Mouse (Mus musculus) fat pad, adult 2 months (tissue): ENCODE results near the gene Mslnl.

Experiments used
- DNase-seq: peaks from one replicate; pipeline ENCODE4 v3.0.0-alpha.2; 2011; ENCODE audit warnings: low read depth, low spot score; ENCODE audit errors: extremely low read depth

The Mslnl gene

GRCm38 (mm10) chr17:25783861-25784574 is 48.2 kb downstream of the Mslnl start:
- no peak for DNase-seq

DNA sequence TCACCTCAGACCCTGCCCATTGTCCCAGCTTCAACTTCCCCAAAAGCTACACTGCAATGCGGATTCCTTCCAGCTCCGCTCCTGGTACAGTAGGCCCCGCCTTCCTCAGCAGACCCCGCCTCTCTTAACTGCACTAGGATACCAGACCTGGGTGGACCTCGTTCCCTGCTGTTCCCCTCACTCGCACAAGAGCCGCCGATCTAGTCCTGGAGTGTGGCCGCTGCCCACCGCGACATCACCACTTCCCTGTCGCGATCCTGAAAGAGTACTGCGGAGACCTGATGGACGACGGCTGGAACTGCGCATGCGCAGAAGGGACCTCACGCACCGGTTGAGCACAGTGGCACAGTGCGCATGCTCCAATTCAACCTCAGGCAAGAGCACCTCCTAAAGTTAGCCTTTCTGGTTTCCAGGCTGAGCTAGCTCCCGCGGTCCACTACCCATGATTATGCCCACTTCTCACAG is 49.5 kb downstream of the Mslnl start, which contains the start of gene Haghl:
TSS of gene Haghl (minus strand) at position 393 of the 465 bp plus-strand sequence.
- DNase-seq = no peak

GRCm38 (mm10) chr17:25786280-25786679 is 50.4 kb downstream of the Mslnl start, which contains the start of gene Ccdc78:
Gene Ccdc78, plus strand, starts transcription at chr17:25786580.
- no peak for DNase-seq

DNA sequence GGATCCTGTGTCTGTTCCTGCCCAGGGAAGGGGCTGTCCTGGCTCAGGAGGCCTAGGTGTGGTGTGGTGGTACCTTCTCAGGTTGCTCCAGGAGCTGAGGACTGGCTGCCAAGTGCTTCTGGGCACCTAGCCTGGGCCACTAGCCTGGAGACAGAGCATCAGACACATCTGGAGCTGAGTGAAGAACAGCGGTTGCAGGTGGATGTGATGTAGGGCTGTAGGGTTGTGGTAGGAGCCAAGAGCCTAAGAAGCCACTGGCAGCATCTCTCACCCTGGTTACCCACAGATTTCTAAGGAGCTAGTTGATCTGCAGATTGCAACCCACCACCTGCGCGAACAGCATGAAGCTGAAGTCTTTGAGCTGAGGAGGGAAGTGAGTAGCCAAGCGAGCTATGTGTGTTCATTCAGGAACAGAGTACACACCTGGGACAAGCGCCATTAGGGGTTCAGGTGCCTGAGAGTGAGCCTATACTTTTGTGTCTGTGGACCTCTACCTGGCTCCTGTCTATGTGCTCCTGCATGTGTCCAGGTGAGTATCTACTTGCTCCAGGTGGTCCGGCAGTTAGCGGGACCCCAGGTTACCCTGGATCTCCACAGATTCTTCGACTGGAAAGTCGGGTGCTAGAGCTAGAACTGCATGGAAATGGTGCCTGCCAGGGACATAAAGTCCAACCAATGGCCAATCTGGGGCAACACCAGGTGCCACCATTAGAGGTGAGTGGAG is 51.1 kb downstream of the Mslnl start:
- DNase-seq = no peak

- no peak for DNase-seq
Observed at GRCm38 (mm10) chr17:25791320-25791842, 55.5 kb downstream of the Mslnl start.

DNA sequence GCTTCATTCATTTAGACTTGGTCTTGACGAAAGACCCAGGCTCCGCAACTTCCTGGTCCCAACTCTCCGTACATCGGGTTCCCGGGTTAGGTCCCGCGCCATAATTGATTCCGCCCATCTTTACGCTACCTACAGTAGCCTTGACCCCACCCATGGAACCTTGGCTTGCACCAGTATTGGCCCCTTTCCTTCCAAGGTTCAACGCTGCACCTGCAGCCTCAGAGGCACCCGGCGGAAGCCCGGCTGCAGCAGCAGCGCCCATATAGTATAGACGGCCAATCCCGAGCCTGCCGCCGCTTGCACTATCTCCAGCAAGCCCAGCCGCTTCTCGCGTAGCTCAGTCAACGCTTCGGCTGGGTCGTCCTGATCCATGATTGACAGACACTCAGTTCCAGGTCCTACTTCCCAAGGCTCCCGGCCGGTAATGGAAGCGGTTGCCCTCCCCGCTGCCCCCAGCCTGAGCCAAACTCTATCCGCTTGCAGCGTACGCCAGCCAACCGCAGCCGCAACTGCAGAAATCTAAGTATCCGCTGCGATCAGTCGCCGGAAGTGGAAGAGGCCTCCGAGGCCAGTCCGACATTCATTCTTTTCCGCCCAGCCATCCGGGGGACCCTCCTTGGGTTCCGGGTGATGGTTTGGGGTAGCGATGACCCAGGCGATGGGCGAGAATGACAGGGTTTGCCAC is 56.1 kb downstream of the Mslnl start:
- peak; percentile 19 for DNase-seq

DNA sequence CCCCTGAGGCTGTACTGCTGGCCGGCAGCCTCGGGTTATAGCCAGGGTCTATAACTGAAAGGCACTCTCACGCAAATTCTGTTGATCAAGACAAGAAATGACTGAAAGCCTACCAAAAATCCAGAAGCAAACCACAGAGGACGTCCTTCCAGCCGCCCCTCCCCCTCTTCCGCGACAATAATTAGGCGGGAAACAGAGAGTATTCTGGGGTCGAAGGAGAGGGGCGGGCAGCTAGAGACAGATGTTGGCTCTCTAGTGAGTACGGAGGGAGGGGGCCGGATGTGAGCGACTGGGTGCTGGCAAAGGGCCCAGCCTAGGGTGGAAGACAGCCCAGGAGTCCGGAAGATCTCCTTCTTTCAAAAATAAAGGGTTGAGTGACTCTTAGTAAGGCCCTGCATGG is 56.8 kb downstream of the Mslnl start, which contains the start of gene Fam173a:
TSS of gene Fam173a (minus strand) at position 287 of the 400 bp plus-strand sequence.
- DNase-seq = no peak

DNA sequence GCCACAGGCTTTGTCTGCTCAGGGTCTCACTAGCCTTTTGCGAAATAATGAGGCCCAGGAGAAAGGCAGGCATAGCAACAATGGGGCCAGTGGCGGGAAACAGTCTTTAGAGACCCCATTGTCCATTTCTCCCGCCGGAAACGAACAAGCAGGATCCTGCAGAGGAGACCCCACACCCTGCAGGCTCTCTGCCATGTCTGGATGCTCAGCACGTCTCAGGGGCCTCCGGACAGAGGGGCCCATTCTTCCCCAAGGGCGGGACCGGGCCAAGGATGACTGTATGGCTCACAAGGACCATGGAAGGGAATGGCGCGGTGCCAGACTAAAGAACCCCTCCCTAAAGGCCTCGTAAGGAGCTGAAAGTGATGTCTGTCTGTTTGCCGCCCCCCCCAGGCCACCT is 58.4 kb downstream of the Mslnl start:
- DNase-seq = no peak

DNA sequence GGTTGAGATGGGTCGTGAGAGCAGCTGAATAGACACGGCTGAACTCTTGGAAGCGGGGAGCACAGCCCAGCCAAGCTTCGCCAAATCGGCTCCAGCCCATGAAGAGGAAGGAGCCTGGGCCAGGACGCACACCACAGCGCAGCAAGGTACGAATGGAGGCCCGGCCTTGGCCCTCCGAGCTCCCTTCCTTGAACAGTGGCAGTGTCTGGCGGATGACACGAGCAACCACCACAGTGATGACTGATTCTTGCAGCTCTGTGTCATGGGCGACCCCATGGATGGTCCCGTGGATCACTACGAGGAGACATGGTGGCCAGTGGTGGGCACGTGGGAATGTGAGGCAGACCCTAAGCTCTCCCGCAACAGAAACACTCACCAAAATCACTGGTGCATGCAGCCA is 59.2 kb downstream of the Mslnl start:
- DNase-seq = no peak

- DNase-seq = no peak
Observed at GRCm38 (mm10) chr17:25795609-25796092, 59.8 kb downstream of the Mslnl start, which contains the start of gene AC134908.4. Gene AC134908.4, minus strand, starts transcription at chr17:25795659.

DNA sequence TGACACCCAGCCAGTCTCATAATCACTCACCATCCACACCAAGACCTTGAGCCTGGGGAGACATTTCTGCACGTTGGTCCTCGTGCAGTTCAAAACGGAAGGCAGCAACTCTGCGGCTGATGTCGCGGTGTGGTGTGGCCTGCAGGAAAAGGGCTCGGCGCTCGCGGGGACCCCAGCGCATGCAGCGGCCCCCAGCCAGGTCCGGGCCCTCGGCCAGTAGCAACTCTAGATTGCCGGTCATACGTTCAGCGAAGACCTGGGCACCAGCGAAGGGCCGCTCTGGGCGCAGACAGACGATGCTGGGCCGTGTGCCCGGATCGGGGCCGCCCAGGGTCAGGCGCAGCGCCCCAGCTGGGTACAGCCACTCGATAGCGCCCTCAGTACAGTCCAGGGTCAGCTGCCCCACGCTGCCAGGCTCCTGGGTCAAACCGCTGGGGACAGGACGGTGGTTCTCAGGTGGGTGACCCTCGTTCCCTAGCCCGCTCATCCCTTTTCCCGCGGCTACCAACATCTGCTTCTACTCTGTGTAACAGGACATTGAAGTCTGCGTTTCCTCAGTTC is 60.4 kb downstream of the Mslnl start:
- no peak for DNase-seq

DNA sequence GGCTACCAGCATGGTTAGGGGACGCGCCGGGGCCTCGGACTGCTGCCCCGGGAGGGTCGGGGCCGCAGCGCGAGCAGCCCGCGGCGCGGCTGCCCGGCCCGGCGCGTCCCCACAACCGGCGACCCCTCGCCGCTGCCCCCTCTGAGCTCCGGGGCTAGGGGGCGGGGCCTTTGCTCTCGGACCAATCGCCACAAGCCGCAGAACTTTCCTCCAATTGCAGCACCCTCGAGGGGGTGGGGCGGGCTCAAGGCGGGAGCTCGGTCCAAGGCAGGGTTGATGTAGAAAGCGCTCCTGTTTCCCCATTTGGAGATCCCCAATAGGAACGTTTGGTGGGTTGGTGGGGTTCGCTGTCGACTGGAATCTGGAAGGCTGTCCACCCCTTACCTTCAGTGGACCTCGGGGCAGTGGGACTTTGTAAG is 61.1 kb downstream of the Mslnl start, which contains the start of gene Metrn:
TSS of gene Metrn (minus strand) at position 186 of the 419 bp plus-strand sequence.
- no peak for DNase-seq
